Mouse (Mus musculus) bone marrow, adult 2 months (tissue): ENCODE results near the gene Them7. TPM values are rescaled to one million over a fixed set of nuclear protein-coding genes. Genes with fewer than 3 reads are reported as not detected.

Experiments
- H3K27ac ChIP-seq: fragments of 200-500 bp; 2 replicates; pipeline ENCODE4 v1.5.1; 2012; ENCODE audit warnings: low read depth, mild to moderate bottlenecking, control low read depth, inconsistent platforms, low read length; ENCODE audit not compliant: control insufficient read depth, poor library complexity, insufficient read depth
- H3K4me1 ChIP-seq: fragments of 200-500 bp; 2 replicates; pipeline ENCODE4 v1.6.1; 2011; ENCODE audit warnings: low read length; ENCODE audit not compliant: control insufficient read depth, insufficient read depth
- H3K4me3 ChIP-seq: fragments of 200-500 bp; replicated peaks from 2 replicates; pipeline ENCODE3; 2011; ENCODE audit warnings: mild to moderate bottlenecking, low read depth, low read length, control low read depth; ENCODE audit not compliant: control insufficient read depth
- CTCF ChIP-seq: fragments of 200-500 bp; IDR thresholded peaks from 2 replicates; pipeline ENCODE4 v1.5.1; 2011; ENCODE audit warnings: low read length, control low read depth; ENCODE audit not compliant: control insufficient read depth, insufficient read depth
- POLR2A ChIP-seq: fragments of 200-500 bp; IDR thresholded peaks from 2 replicates; pipeline ENCODE4 v1.6.1; 2011; ENCODE audit warnings: low read depth, mild to moderate bottlenecking, control low read depth, low read length, borderline replicate concordance; ENCODE audit not compliant: control insufficient read depth
- WGBS: fragments of 180-500 bp; shearing (Covaris S2); methylation state at CpG from one replicate; pipeline ENCODE4 v1.1.7; 2018; 5-methylcytosine and 5-hydroxymethylcytosine counted together
- polyA plus RNA-seq: library from polyadenylated mRNA; stranded (reverse); fragments of >200 nt; gene quantifications from 2 replicates; pipeline ENCODE4 v1.2.4, GENCODE M21; 2011; ENCODE audit warnings: low replicate concordance; ENCODE audit not compliant: missing spikeins, insufficient read depth, insufficient read length

Them7 gene
- polyA plus RNA-seq, 1 experiment, result not detected

- no peaks in the 10 kb centered on the region for H3K4me1 ChIP-seq
- WGBS, result 71% methylated on average over 2 of the region's 2 CpGs
- H3K4me3 ChIP-seq, result no peak overlapping the region
- TF ChIP-seq POLR2A (no peak), CTCF (no peak)
- H3K27ac ChIP-seq, result no peak overlapping the region
Observed at GRCm38 (mm10) chr2:105257376-105257775, 33.3 kb downstream of the Them7 start.

DNA sequence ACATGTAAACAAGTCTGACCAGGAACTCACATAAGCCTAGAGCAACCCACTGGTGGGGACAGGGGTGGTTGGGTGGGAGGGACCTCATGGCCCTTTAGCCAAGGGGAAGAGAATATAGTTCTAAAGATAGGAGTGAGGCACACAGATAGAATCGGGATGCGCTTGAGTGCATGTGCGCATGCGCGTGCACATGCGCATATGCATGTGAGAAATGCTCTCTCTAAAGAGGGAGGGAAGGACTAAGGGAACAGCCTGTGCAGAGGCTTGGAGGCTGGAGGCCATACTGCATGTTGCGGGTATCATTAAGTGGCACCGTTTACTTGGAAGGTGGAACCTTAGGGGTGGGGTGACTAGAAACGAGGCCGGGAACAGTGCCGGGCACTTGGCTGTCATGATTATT, 37.2 kb downstream of the Them7 start:
- no peak for TF ChIP-seq POLR2A
- TF ChIP-seq CTCF, result no peak
- WGBS, result 97% methylated on average over 11 of the region's 11 CpGs
- H3K4me1 ChIP-seq, result no peaks in the 10 kb centered on the region

GRCm38 (mm10) chr2:105263219-105263618, 39.1 kb downstream of the Them7 start:
- no peak overlapping the region for H3K4me3 ChIP-seq
- TF ChIP-seq POLR2A (no peak), CTCF (no peak)
- no peak overlapping the region for H3K27ac ChIP-seq
- 57% methylated on average over 2 of the region's 2 CpGs for WGBS
- no peaks in the 10 kb centered on the region for H3K4me1 ChIP-seq

More for the DNA sequence above, 37.2 kb downstream of the Them7 start:
- Histone ChIP-seq H3K4me3 (no peak overlapping the region), H3K27ac (no peak overlapping the region)

GRCm38 (mm10) chr2:105282407-105283077, 58.4 kb downstream of the Them7 start:
- H3K4me3 ChIP-seq, result no peak overlapping the region
- no peak overlapping the region for H3K27ac ChIP-seq
- TF ChIP-seq CTCF, result no peak
- TF ChIP-seq POLR2A, result no peak
- H3K4me1 ChIP-seq, result no peaks in the 10 kb centered on the region
- 82% methylated on average over 6 of the region's 6 CpGs for whole genome bisulfite sequencing

GRCm38 (mm10) chr2:105283811-105284210, 59.7 kb downstream of the Them7 start:
- TF ChIP-seq CTCF (no peak), POLR2A (no peak)
- H3K4me3 ChIP-seq, result no peak overlapping the region
- H3K4me1 ChIP-seq, result no peaks in the 10 kb centered on the region
- H3K27ac ChIP-seq, result no peak overlapping the region

GRCm38 (mm10) chr2:105284855-105285254, 60.7 kb downstream of the Them7 start:
- H3K4me3 ChIP-seq, result no peak overlapping the region
- 80% methylated on average over 4 of the region's 4 CpGs for WGBS
- no peak for TF ChIP-seq POLR2A
- no peak for TF ChIP-seq CTCF
- H3K27ac ChIP-seq, result no peak overlapping the region
- no peaks in the 10 kb centered on the region for H3K4me1 ChIP-seq

GRCm38 (mm10) chr2:105295823-105296222, 71.7 kb downstream of the Them7 start:
- Histone ChIP-seq H3K4me3 (no peak overlapping the region), H3K27ac (no peak overlapping the region)
- WGBS, result 71% methylated on average over 1 of the region's 1 CpGs

GRCm38 (mm10) chr2:105298888-105299287, 74.8 kb downstream of the Them7 start:
- TF ChIP-seq CTCF, result peak; percentile 64
- no peak for TF ChIP-seq POLR2A
- Histone ChIP-seq H3K4me3 (no peak overlapping the region), H3K4me1 (no peaks in the 10 kb centered on the region; the same call in 1 of the 2 replicates), H3K27ac (no peak overlapping the region)
- 91% methylated on average over 1 of the region's 1 CpGs for WGBS

More at GRCm38 (mm10) chr2:105295823-105296222, 71.7 kb downstream of the Them7 start:
- no peak for TF ChIP-seq POLR2A
- TF ChIP-seq CTCF, result no peak
- H3K4me1 ChIP-seq, result no peaks in the 10 kb centered on the region

DNA sequence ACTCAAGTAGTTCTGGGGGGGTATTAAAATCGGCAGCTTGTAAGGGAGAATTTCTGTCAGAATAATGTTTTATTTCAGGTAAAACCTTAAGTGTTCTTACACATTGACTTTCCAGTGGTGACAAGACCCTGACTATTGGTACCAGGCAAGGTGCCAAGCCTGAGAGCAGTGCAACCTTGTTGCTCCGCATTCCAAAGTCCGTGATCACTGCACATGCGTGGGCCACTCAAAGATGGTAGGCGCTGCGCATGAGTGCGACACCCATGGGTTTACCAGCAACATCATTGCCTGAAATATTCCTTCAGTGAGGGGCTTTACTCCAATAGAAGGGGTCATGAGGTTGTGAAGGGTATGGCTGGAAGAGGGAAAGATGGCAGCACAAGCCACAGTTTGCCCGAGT, 77.0 kb downstream of the Them7 start:
- Histone ChIP-seq H3K4me3 (no peak overlapping the region), H3K27ac (no peak overlapping the region), H3K4me1 (no peaks in the 10 kb centered on the region; the same call in 1 of the 2 replicates)
- no peak for TF ChIP-seq CTCF
- no peak for TF ChIP-seq POLR2A
- 91% methylated on average over 8 of the region's 8 CpGs for WGBS
